Mouse (Mus musculus): ENCODE measurements around the gene Cmklr1.

The Cmklr1 gene

GRCm38 (mm10) chr5:113654206-113654605 lies 4.0 kb upstream of the Cmklr1 start:
- in situ Hi-C loops (cut with MboI, MseI): no loop called here

GRCm38 (mm10) chr5:113652215-113652614 lies 2.0 kb upstream of the Cmklr1 start:
- in situ Hi-C loops (cut with MboI, MseI): no loop called here

GRCm38 (mm10) chr5:113648647-113649211 lies 1.5 kb downstream of the Cmklr1 start:
- in situ Hi-C loops (cut with MboI, MseI): loop anchor here (5.0 kb wide), 1 partner anchor 59 kb away; no protein-coding TSS in a partner anchor

GRCm38 (mm10) chr5:113647141-113647540 lies 3.1 kb downstream of the Cmklr1 start:
- in situ Hi-C loops (cut with MboI, MseI): loop anchor here (5.0 kb wide), 1 partner anchor 60 kb away; no protein-coding TSS in a partner anchor

- in situ Hi-C loops (cut with MboI, MseI): no loop called here
Measured at GRCm38 (mm10) chr5:113644520-113644919, 5.7 kb downstream of the Cmklr1 start.

GRCm38 (mm10) chr5:113643107-113643848 lies 6.9 kb downstream of the Cmklr1 start:
- in situ Hi-C loops (cut with MboI, MseI): no loop called here

GRCm38 (mm10) chr5:113641066-113641465 lies 9.2 kb downstream of the Cmklr1 start:
- in situ Hi-C loops (cut with MboI, MseI): no loop called here

- in situ Hi-C loops (cut with MboI, MseI): no loop called here
Measured at GRCm38 (mm10) chr5:113639126-113639525, 11.1 kb downstream of the Cmklr1 start.

GRCm38 (mm10) chr5:113638055-113638454 lies 12.2 kb downstream of the Cmklr1 start:
- in situ Hi-C loops (cut with MboI, MseI): no loop called here

- in situ Hi-C loops (cut with MboI, MseI): no loop called here
Measured at GRCm38 (mm10) chr5:113637631-113638030, 12.6 kb downstream of the Cmklr1 start.

GRCm38 (mm10) chr5:113635861-113636565 lies 14.2 kb downstream of the Cmklr1 start:
- in situ Hi-C loops (cut with MboI, MseI): no loop called here

GRCm38 (mm10) chr5:113634887-113635610 lies 15.2 kb downstream of the Cmklr1 start:
- in situ Hi-C loops (cut with MboI, MseI): no loop called here

- in situ Hi-C loops (cut with MboI, MseI): no loop called here
Measured at GRCm38 (mm10) chr5:113634024-113634651, 16.1 kb downstream of the Cmklr1 start.

GRCm38 (mm10) chr5:113633037-113633714 lies 17.1 kb downstream of the Cmklr1 start:
- in situ Hi-C loops (cut with MboI, MseI): no loop called here

GRCm38 (mm10) chr5:113630116-113630515 lies 20.1 kb downstream of the Cmklr1 start:
- in situ Hi-C loops (cut with MboI, MseI): no loop called here

- in situ Hi-C loops (cut with MboI, MseI): no loop called here
Measured at GRCm38 (mm10) chr5:113629248-113629647, 21.0 kb downstream of the Cmklr1 start.

- in situ Hi-C loops (cut with MboI, MseI): no loop called here
Measured at GRCm38 (mm10) chr5:113627820-113628437, 22.3 kb downstream of the Cmklr1 start.

- in situ Hi-C loops (cut with MboI, MseI): no loop called here
Measured at GRCm38 (mm10) chr5:113626991-113627390, 23.2 kb downstream of the Cmklr1 start.

GRCm38 (mm10) chr5:113626352-113626751 lies 23.9 kb downstream of the Cmklr1 start:
- in situ Hi-C loops (cut with MboI, MseI): no loop called here

GRCm38 (mm10) chr5:113625068-113625467 lies 25.2 kb downstream of the Cmklr1 start:
- in situ Hi-C loops (cut with MboI, MseI): no loop called here
